Comparison of ENCODE assay signal across 18 mouse cellular contexts in genomic region chr6:37338055-37338454, GRCm38 (mm10). TPM values are rescaled to one million over a fixed set of nuclear protein-coding genes. Genes with fewer than 3 reads are reported as not detected.
"Had no signal": no experiment of that assay in that cellular context is flagged by ENCODE, and none has a peak within 500 bp of the region (broad histone marks: within the 10 kb centered on the region; RNA-seq: fewer than 3 reads in every experiment).

No protein-coding gene starts in this region.

- H3K9ac ChIP-seq: limb, embryonic 12.5 days; liver, embryonic 14.5 days; midbrain, embryonic 15.5 days; neural tube, embryonic 12.5 days had no signal

- DNase-seq: kidney, adult 18-20 months; kidney, postnatal 10 days; kidney, postnatal 4 days; liver; lung, adult 18-20 months; lung, postnatal 10 days; retina, postnatal 1 day; right cerebral cortex, postnatal 4 days; spleen, adult 18-20 months; thymus, adult 2 months; thymus, postnatal 25 days had no signal

- H3K4me2 ChIP-seq: limb, embryonic 12.5 days; midbrain, embryonic 15.5 days; neural tube, embryonic 12.5 days had no signal

- H3K9me3 ChIP-seq: limb, embryonic 12.5 days; midbrain, embryonic 15.5 days; neural tube, embryonic 12.5 days had no signal

- H3K27me3 ChIP-seq: limb, embryonic 12.5 days; midbrain, embryonic 15.5 days; neural tube, embryonic 12.5 days had no signal

- H3K36me3 ChIP-seq: midbrain, embryonic 15.5 days; neural tube, embryonic 12.5 days had no signal

- H3K4me3 ChIP-seq: layer of hippocampus, adult 2 months; limb, embryonic 12.5 days; midbrain, embryonic 15.5 days; neural tube, embryonic 12.5 days had no signal

- ATAC-seq: midbrain, embryonic 15.5 days had no signal

- H3K27ac ChIP-seq: limb, embryonic 12.5 days; liver, embryonic 14.5 days; midbrain, embryonic 15.5 days; neural tube, embryonic 12.5 days had no signal

RNA-seq across cellular contexts. Expression of gene Dgki, which starts 38.1 kb away (rescaled TPM):
- total RNA-seq: monocyte, adult 5-6 weeks; neutrophil, adult 5-6 weeks had no signal
